Mouse (Mus musculus): ENCODE results near the gene Sgtb. TPM values are rescaled to one million over a fixed set of nuclear protein-coding genes. Genes with fewer than 3 reads are reported as not detected.
A peak's percentile ranks its signal among the peaks of the same experiment; 100 is the strongest.

Gene Sgtb
- polyA plus RNA-seq, 1 experiment: 0.26 TPM

GRCm38 (mm10) chr13:104176874-104177273 is 67.3 kb downstream of the Sgtb start:
- DNase-seq: no peak
- H3K27me3 ChIP-seq (ENCODE audit: control insufficient read depth, insufficient read depth, low read length): no peaks in the 10 kb centered on the region

GRCm38 (mm10) chr13:104177796-104178649 is 68.5 kb downstream of the Sgtb start, which contains the start of gene Trappc13:
TSS of gene Trappc13 (minus strand) at chr13:104178469.
- Histone ChIP-seq H3K4me1 (replicated peaks; ENCODE audit: control insufficient read depth, insufficient read depth, low read length) (peaks cover 3% of the 10 kb centered on the region), H3K27ac (ENCODE audit: control insufficient read depth, insufficient read depth, low read length) (peak within 1 kb of the TSS; percentile 66), H3K4me3 (ENCODE audit: control insufficient read depth, insufficient read depth, low read length) (peak within 1 kb of the TSS; percentile 82), H3K36me3 (ENCODE audit: control insufficient read depth, insufficient read depth, low read length) (peaks cover 10% of the 10 kb centered on the region), H3K27me3 (ENCODE audit: control insufficient read depth, insufficient read depth, low read length) (no peaks in the 10 kb centered on the region)
- under 1% methylated on average over 32 of the region's 32 CpGs for WGBS
- no peak for TF ChIP-seq POLR2A (IDR thresholded peaks at IDR 0.05; ENCODE audit: control insufficient read depth, extremely low read depth, insufficient read depth, low read length, poor library complexity)
- TF ChIP-seq CTCF (IDR thresholded peaks at IDR 0.05; ENCODE audit: borderline replicate concordance, control insufficient read depth, extremely low read depth, insufficient read depth, low read length, poor library complexity): no peak
- peak; percentile 82 for DNase-seq

More at GRCm38 (mm10) chr13:104176874-104177273, 67.3 kb downstream of the Sgtb start:
- no peak for TF ChIP-seq POLR2A (IDR thresholded peaks at IDR 0.05; ENCODE audit: control insufficient read depth, extremely low read depth, insufficient read depth, low read length, poor library complexity)
- WGBS: 36% methylated on average over 3 of the region's 3 CpGs
- no peak overlapping the region for H3K27ac ChIP-seq (ENCODE audit: control insufficient read depth, insufficient read depth, low read length)
- peaks cover 10% of the 10 kb centered on the region for H3K36me3 ChIP-seq (ENCODE audit: control insufficient read depth, insufficient read depth, low read length)
- peaks cover 3% of the 10 kb centered on the region for H3K4me1 ChIP-seq (replicated peaks; ENCODE audit: control insufficient read depth, insufficient read depth, low read length)
- no peak overlapping the region for H3K4me3 ChIP-seq (ENCODE audit: control insufficient read depth, insufficient read depth, low read length)

- Histone ChIP-seq H3K4me1 (replicated peaks; ENCODE audit: control insufficient read depth, insufficient read depth, low read length) (peaks cover 3% of the 10 kb centered on the region), H3K4me3 (ENCODE audit: control insufficient read depth, insufficient read depth, low read length) (peak within 1 kb of the TSS; percentile 82), H3K27ac (ENCODE audit: control insufficient read depth, insufficient read depth, low read length) (peak within 1 kb of the TSS; percentile 66), H3K27me3 (ENCODE audit: control insufficient read depth, insufficient read depth, low read length) (no peaks in the 10 kb centered on the region), H3K36me3 (ENCODE audit: control insufficient read depth, insufficient read depth, low read length) (peaks cover 10% of the 10 kb centered on the region)
- peak; percentile 78; the same call in 1 of the 2 replicates for TF ChIP-seq CTCF (IDR thresholded peaks at IDR 0.05; ENCODE audit: borderline replicate concordance, control insufficient read depth, extremely low read depth, insufficient read depth, low read length, poor library complexity)
- peak; percentile 94 for TF ChIP-seq POLR2A (IDR thresholded peaks at IDR 0.05; ENCODE audit: control insufficient read depth, extremely low read depth, insufficient read depth, low read length, poor library complexity)
- peak; percentile 94 for DNase-seq
- 1% methylated on average over 38 of the region's 38 CpGs for WGBS
Observed at GRCm38 (mm10) chr13:104178650-104179121, 69.1 kb downstream of the Sgtb start, which contains the start of gene Trim23. TSS of gene Trim23 (plus strand) at chr13:104178797.

- Histone ChIP-seq H3K36me3 (ENCODE audit: control insufficient read depth, insufficient read depth, low read length) (peaks cover 8% of the 10 kb centered on the region), H3K4me3 (ENCODE audit: control insufficient read depth, insufficient read depth, low read length) (peak overlapping the region; percentile 82), H3K4me1 (replicated peaks; ENCODE audit: control insufficient read depth, insufficient read depth, low read length) (peaks cover 3% of the 10 kb centered on the region), H3K27ac (ENCODE audit: control insufficient read depth, insufficient read depth, low read length) (peak overlapping the region; percentile 38; the same call in 1 of the 2 replicates), H3K27me3 (ENCODE audit: control insufficient read depth, insufficient read depth, low read length) (no peaks in the 10 kb centered on the region)
- DNase-seq: no peak
- WGBS: 24% methylated on average over 13 of the region's 13 CpGs
- TF ChIP-seq POLR2A (IDR thresholded peaks at IDR 0.05; ENCODE audit: control insufficient read depth, extremely low read depth, insufficient read depth, low read length, poor library complexity) (no peak), CTCF (IDR thresholded peaks at IDR 0.05; ENCODE audit: borderline replicate concordance, control insufficient read depth, extremely low read depth, insufficient read depth, low read length, poor library complexity) (no peak; the same call in 1 of the 2 replicates)
Observed at GRCm38 (mm10) chr13:104179176-104179888, 69.8 kb downstream of the Sgtb start.

GRCm38 (mm10) chr13:104187357-104187756 is 77.8 kb downstream of the Sgtb start:
- Histone ChIP-seq H3K27ac (ENCODE audit: control insufficient read depth, insufficient read depth, low read length) (no peak overlapping the region), H3K36me3 (ENCODE audit: control insufficient read depth, insufficient read depth, low read length) (peaks cover 32% of the 10 kb centered on the region), H3K27me3 (ENCODE audit: control insufficient read depth, insufficient read depth, low read length) (no peaks in the 10 kb centered on the region), H3K4me3 (ENCODE audit: control insufficient read depth, insufficient read depth, low read length) (no peak overlapping the region), H3K4me1 (replicated peaks; ENCODE audit: control insufficient read depth, insufficient read depth, low read length) (no peaks in the 10 kb centered on the region)
- no peak for DNase-seq
- no peak for TF ChIP-seq CTCF (IDR thresholded peaks at IDR 0.05; ENCODE audit: borderline replicate concordance, control insufficient read depth, extremely low read depth, insufficient read depth, low read length, poor library complexity)
- no peak for TF ChIP-seq POLR2A (IDR thresholded peaks at IDR 0.05; ENCODE audit: control insufficient read depth, extremely low read depth, insufficient read depth, low read length, poor library complexity)
- WGBS: 96% methylated on average over 4 of the region's 4 CpGs

Other genes starting within 250 kb of the Sgtb start
- gene Erbin, start 189.2 kb upstream of the Sgtb start, polyA plus RNA-seq (2012; rRNA removed): 19.7 and 20.4 TPM in 2 replicates
- gene Nln, start 127 bp upstream of the Sgtb start, polyA plus RNA-seq (2012; rRNA removed): 2.6 and 2.9 TPM in 2 replicates
- gene Trappc13, start 68.7 kb downstream of the Sgtb start, polyA plus RNA-seq (2012; rRNA removed): 9.4 and 10.4 TPM in 2 replicates
- gene Trim23, start 69.1 kb downstream of the Sgtb start, polyA plus RNA-seq (2012; rRNA removed): 3.2 and 3.5 TPM in 2 replicates
- gene Cenpk, start 118.9 kb downstream of the Sgtb start, polyA plus RNA-seq (2012; rRNA removed): 0.54 and 1.3 TPM in 2 replicates
- gene Ppwd1, start 119.1 kb downstream of the Sgtb start, polyA plus RNA-seq (2012; rRNA removed): 2.7 and 2.9 TPM in 2 replicates
- gene Adamts6, start 178.1 kb downstream of the Sgtb start, polyA plus RNA-seq (2012; rRNA removed): 5.0 and 6.4 TPM in 2 replicates

Data from thymus, adult 2 months (tissue).